In genomic region chr4:33290002-33290401, GRCm38 (mm10) we compare ENCODE assay signal across 8 mouse cellular contexts. TPM values are rescaled to one million over a fixed set of nuclear protein-coding genes. Genes with fewer than 3 reads are reported as not detected.
A peak's percentile ranks its signal among the peaks of the same experiment; 100 is the strongest.
DNase-seq lines count a peak whose midpoint lies in the region; ATAC-seq lines count a peak whose summit lies in the region.

Gene Pnrc1, minus strand, starts transcription at chr4:33290163.

- H3K4me1 ChIP-seq in forebrain, embryonic 15.5 days, result no peaks in the 10 kb centered on the region

- H3K9ac ChIP-seq in forebrain, embryonic 15.5 days (replicated peaks), result no peak within 1 kb of the TSS

- H3K4me2 ChIP-seq in forebrain, embryonic 15.5 days (replicated peaks), result no peak within 1 kb of the TSS

- H3K9me3 ChIP-seq in forebrain, embryonic 15.5 days, result no peaks in the 10 kb centered on the region

- whole genome bisulfite sequencing in forebrain, embryonic 15.5 days, result 70% methylated on average over 3 of the region's 3 CpGs

- peak; percentile 28 to 29 for DNase-seq in cerebellum, postnatal 10 days
- no peak for DNase-seq in cerebellum, postnatal 36 days
- DNase-seq in adrenal gland, adult 18-20 months (ENCODE audit: low spot score in 2 of 2), result peak in 1 of 2 experiments; percentile 34
- DNase-seq in heart, postnatal 36 days, result peak; percentile 11 to 29
- DNase-seq in layer of hippocampus, adult 8-10 months (ENCODE audit: low spot score in 2 of 2), result peak; percentile 40 to 44
- peak; percentile 77 for DNase-seq in lung, postnatal 10 days
- DNase-seq in ovary, postnatal 36 days (ENCODE audit: low spot score), result peak; percentile 38

- intact Hi-C loops in heart, postnatal 36 days (cut with DNase I), result no loop called here

- H3K27me3 ChIP-seq in forebrain, embryonic 15.5 days, result no peaks in the 10 kb centered on the region

- H3K4me3 ChIP-seq in forebrain, embryonic 15.5 days, result no peak within 1 kb of the TSS

- H3K36me3 ChIP-seq in forebrain, embryonic 15.5 days, result no peaks in the 10 kb centered on the region

- ATAC-seq in forebrain, embryonic 15.5 days (replicated peaks), result no peak

- no peak within 1 kb of the TSS for H3K27ac ChIP-seq in forebrain, embryonic 15.5 days (replicated peaks)

RNA-seq across cellular contexts. Expression of gene Pnrc1, which starts in this region (rescaled TPM):
- 100 to 1,000 TPM; 185 to 217 TPM for total RNA-seq in adrenal gland, adult 18-20 months (2021)
- polyA plus RNA-seq in forebrain, embryonic 15.5 days (2015; fragmentation: Nextera tagmentation; extraction: Ambion mirVana), result 95.2 and 97.1 TPM in 2 replicates
- total RNA-seq in heart, postnatal 36 days (2021), result 100 to 1,000 TPM; 153 to 155 TPM
- 100 to 1,000 TPM; 127 to 141 (median 133) TPM for total RNA-seq in layer of hippocampus, adult 8-10 months (2022)

Comparison
In these comparisons a context has a peak if more than half of its experiments do, and no peak if none do; other contexts are left out.
1. DNase-seq: peak in cerebellum, postnatal 10 days (2 of 2), heart, postnatal 36 days (2 of 2), layer of hippocampus, adult 8-10 months (2 of 2), lung, postnatal 10 days (single experiment) and ovary, postnatal 36 days (single experiment); none in cerebellum, postnatal 36 days (0 of 2).